Mouse (Mus musculus) kidney, postnatal 0 days (tissue): Measurements from ENCODE around the gene Tm4sf5. TPM values are rescaled to one million over a fixed set of nuclear protein-coding genes. Genes with fewer than 3 reads are reported as not detected.

Source experiments
- ATAC-seq: fragments of 200-750 bp; cut with Nextera tagmentation; replicated peaks from 2 replicates; pipeline ENCODE4 v1.8.0; 2017; ENCODE audit warnings: low read depth, moderate number of reproducible peaks, moderate TSS enrichment, moderate library complexity; ENCODE audit not compliant: low FRiP score
- DNase-seq: peaks from one replicate; pipeline ENCODE4 v3.0.0-alpha.2; 2016; ENCODE audit warnings: low spot score
- H3K27ac ChIP-seq: fragments of 300-500 bp; sonication (generic); 2 replicates; pipeline ENCODE4 v1.5.1; 2014; ENCODE audit warnings: mild to moderate bottlenecking
- H3K27me3 ChIP-seq: fragments of 300-500 bp; sonication (generic); 2 replicates; pipeline ENCODE4 v1.6.1; 2014; ENCODE audit warnings: low read length, mixed read lengths; ENCODE audit not compliant: insufficient read depth
- H3K36me3 ChIP-seq: fragments of 300-500 bp; sonication (generic); 2 replicates; pipeline ENCODE4 v1.6.1; 2014; ENCODE audit warnings: low read length, mixed read lengths; ENCODE audit not compliant: insufficient read depth
- H3K4me1 ChIP-seq: fragments of 300-500 bp; sonication (generic); replicated peaks from 2 replicates; pipeline ENCODE4 v1.6.1; 2014; ENCODE audit warnings: antibody characterized with exemption, low read length, mixed read lengths; ENCODE audit not compliant: insufficient read depth
- H3K4me2 ChIP-seq: fragments of 300-500 bp; sonication (generic); 2 replicates; pipeline ENCODE4 v1.6.1; 2014; ENCODE audit warnings: mild to moderate bottlenecking, low read length, moderate library complexity, mixed read lengths
- H3K4me3 ChIP-seq: fragments of 300-500 bp; sonication (generic); replicated peaks from 2 replicates; pipeline ENCODE4 v1.5.1; 2014; ENCODE audit warnings: low read depth, low read length
- H3K9ac ChIP-seq: fragments of 300-500 bp; sonication (generic); 2 replicates; pipeline ENCODE4 v1.6.1; 2014; ENCODE audit warnings: low read depth, low read length
- H3K9me3 ChIP-seq: fragments of 300-500 bp; sonication (generic); replicated peaks from 2 replicates; pipeline ENCODE4 v1.6.1; 2016; ENCODE audit warnings: low read length, inconsistent platforms, mixed read lengths
- CTCF ChIP-seq: IDR thresholded peaks from 2 replicates; pipeline ENCODE4 v1.5.1; 2016; ENCODE audit warnings: antibody characterized with exemption, low read depth, mild to moderate bottlenecking, moderate library complexity
- WGBS: fragments of 180-500 bp; shearing (Covaris S2); extraction: QIAGEN DNeasy Blood & Tissue Kit; methylation state at CpG from one replicate; pipeline ENCODE4 v1.1.7; 2014; 5-methylcytosine and 5-hydroxymethylcytosine counted together
- polyA plus RNA-seq: library from polyadenylated mRNA; unstranded; fragments of >200 nt; fragmentation: Nextera tagmentation; extraction: Ambion mirVana; gene quantifications from 2 replicates; pipeline ENCODE4 v1.2.1, GENCODE M21; 2015

The Tm4sf5 gene
- polyA plus RNA-seq, 1 experiment from 2014 or later = 1.5 TPM

DNA sequence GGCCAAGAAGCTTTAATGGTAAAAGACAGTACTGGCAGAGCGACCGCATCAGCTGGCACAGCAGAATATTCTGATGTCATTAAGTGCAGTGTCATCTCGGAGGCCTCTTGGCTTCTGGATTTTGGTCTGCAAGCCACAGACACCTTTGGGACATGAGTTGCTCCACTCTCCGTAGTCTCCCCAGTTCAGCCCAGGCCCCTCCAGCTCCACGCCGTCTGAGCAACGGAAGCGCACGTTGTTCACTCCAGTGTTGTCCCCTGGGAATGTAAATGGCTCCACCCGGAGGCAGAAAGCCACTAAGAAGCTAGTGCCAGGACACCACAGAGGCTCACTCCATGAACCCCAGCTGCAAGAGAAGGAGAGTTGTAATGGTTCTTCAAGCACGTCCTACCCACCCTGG, 8.5 kb downstream of the Tm4sf5 start:
- H3K4me2 ChIP-seq = no peak overlapping the region
- no peak for DNase-seq
- ATAC-seq = no peak
- H3K27me3 ChIP-seq = no peaks in the 10 kb centered on the region
- no peak overlapping the region for H3K9ac ChIP-seq
- no peaks in the 10 kb centered on the region for H3K36me3 ChIP-seq
- no peak overlapping the region for H3K27ac ChIP-seq
- 57% methylated on average over 11 of the region's 11 CpGs for WGBS
- H3K9me3 ChIP-seq = no peaks in the 10 kb centered on the region
- no peaks in the 10 kb centered on the region for H3K4me1 ChIP-seq
- TF ChIP-seq CTCF = no peak
- no peak overlapping the region for H3K4me3 ChIP-seq

DNA sequence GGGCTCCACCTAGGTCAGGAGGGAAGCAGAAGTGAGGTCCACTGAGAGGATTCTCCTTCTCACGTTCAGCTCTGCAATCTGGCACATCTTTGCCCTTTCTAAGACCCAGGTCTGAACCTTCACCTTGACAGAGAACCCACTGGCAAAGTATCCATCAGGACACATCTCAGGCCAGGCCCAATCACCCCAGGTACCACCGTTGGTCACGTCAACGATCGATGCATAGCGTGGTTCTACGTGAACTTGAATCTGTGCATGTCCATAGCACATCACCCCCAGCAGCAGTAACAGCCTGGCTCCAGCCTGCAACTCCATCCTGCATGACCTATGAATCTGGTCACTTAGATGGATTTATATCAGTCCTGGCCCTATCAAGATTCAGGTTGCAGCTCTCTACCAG, 9.2 kb downstream of the Tm4sf5 start, which contains the start of gene Vmo1:
Vmo1 (minus strand) TSS at position 329 of the 400 bp plus-strand sequence.
- Histone ChIP-seq H3K9me3 (no peaks in the 10 kb centered on the region), H3K4me2 (no peak within 1 kb of the TSS), H3K27me3 (no peaks in the 10 kb centered on the region), H3K36me3 (no peaks in the 10 kb centered on the region), H3K27ac (no peak within 1 kb of the TSS), H3K9ac (no peak within 1 kb of the TSS), H3K4me3 (no peak within 1 kb of the TSS), H3K4me1 (no peaks in the 10 kb centered on the region)
- DNase-seq (no peak), ATAC-seq (no peak)
- TF ChIP-seq CTCF = no peak
- WGBS = 74% methylated on average over 7 of the region's 7 CpGs

DNA sequence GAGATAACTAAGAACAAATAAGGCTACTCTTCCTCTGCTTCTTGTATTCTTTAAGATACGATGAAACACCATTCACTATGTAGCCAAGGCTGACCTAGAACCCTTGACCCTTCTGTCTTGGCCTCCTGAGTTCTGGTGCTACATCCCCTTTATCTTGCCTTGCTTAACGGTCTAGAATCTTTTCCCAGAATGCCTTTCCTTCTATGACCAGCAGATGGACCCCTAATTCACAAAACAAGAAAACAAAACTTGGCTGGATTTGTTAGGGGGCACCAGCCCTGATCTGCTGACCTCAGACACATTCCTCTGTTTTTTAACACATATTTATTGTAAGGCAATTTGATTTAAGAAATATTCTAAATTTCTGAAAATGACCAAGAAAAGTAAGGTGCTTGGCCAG, 11.3 kb downstream of the Tm4sf5 start:
- DNase-seq (peak; percentile 83), ATAC-seq (no peak)
- H3K4me2 ChIP-seq = no peak overlapping the region
- H3K9ac ChIP-seq = no peak overlapping the region
- no peak overlapping the region for H3K27ac ChIP-seq
- 24% methylated on average over 2 of the region's 2 CpGs for WGBS
- no peaks in the 10 kb centered on the region for H3K27me3 ChIP-seq
- H3K4me3 ChIP-seq = no peak overlapping the region
- no peaks in the 10 kb centered on the region for H3K36me3 ChIP-seq
- no peaks in the 10 kb centered on the region for H3K9me3 ChIP-seq
- TF ChIP-seq CTCF = peak; percentile 90
- no peaks in the 10 kb centered on the region for H3K4me1 ChIP-seq

DNA sequence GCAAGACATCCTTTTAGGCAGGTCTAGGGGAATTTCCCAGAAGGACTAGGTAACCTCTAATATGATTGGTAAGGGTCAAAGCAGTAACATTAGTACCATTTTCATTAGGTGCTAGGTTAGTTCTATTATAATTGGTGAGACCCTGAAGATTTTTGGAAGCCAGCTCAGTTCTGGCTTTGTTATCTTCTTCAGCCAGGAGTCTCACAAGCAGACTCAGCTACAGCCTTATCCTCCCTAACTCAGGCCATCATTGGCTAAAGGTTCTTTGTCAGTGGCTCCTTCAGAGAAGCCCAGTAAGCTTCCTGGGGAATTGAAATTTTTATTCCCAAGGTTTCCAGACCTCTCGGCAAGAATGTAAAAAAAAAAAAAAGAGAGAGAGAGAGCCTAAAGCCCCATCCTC, 13.4 kb downstream of the Tm4sf5 start:
- Histone ChIP-seq H3K36me3 (no peaks in the 10 kb centered on the region), H3K27ac (no peak overlapping the region), H3K9me3 (no peaks in the 10 kb centered on the region), H3K27me3 (no peaks in the 10 kb centered on the region), H3K4me2 (no peak overlapping the region), H3K9ac (no peak overlapping the region), H3K4me3 (no peak overlapping the region), H3K4me1 (no peaks in the 10 kb centered on the region)
- 70% methylated on average over 1 of the region's 1 CpGs for WGBS
- no peak for TF ChIP-seq CTCF
- DNase-seq (no peak), ATAC-seq (no peak)

DNA sequence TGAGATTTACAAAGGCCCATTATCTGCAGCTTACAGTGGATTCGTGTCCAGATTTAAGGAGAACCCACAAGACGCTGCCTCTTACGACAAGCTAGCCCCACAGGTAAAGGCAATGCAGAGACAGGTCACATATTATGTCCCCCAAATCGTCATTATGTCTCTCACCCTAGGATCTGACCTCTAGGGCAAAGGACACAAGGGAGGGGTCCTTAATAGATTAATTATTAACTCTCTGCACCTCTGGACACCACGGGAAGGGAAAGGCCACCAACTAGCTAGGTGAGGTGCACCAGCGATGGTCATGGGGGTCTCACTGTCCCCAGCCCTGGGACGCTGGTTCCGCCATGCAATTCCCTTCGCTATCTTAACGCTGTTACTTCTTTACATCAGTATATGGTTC, 13.9 kb downstream of the Tm4sf5 start, which contains the start of gene Gltpd2:
Gltpd2 (plus strand) TSS at position 274 of the 400 bp plus-strand sequence.
- peak within 1 kb of the TSS; percentile 60 for H3K4me2 ChIP-seq
- TF ChIP-seq CTCF = no peak
- no peaks in the 10 kb centered on the region for H3K9me3 ChIP-seq
- peak within 1 kb of the TSS; percentile 35 for H3K4me3 ChIP-seq
- no peak for ATAC-seq
- no peak for DNase-seq
- H3K27me3 ChIP-seq = no peaks in the 10 kb centered on the region
- peak within 1 kb of the TSS; percentile 60 for H3K9ac ChIP-seq
- peak within 1 kb of the TSS; percentile 83 for H3K27ac ChIP-seq
- no peaks in the 10 kb centered on the region for H3K4me1 ChIP-seq
- 83% methylated on average over 10 of the region's 10 CpGs for WGBS
- H3K36me3 ChIP-seq = no peaks in the 10 kb centered on the region

DNA sequence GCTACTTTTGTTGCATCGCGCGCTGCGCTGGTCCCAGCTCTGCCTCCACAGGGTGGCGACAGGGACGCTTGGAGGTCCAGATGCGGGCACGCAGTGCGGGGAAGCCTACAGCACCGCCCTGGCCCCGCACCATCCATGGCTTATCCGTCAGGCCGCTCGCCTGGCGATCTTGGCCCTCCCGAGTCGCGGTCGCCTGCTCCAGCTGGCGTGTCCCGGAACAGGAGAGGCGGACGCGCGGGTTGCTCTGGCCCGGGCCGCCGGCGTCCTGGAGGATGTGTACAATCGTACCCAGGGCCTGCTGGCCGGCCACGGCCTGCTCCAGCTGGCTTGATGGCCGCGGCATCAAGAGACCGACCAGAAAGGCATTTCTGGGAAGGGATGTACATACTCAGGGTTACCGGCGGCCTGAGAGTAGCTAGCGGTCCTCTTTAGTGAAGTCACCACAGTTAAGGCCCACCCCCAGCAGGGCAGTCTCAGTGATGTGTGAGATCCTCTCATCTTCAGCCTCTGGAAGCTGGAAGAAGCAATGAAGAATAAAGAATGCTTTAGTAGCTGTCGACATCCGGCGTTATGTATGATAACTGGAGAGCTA, 15.2 kb downstream of the Tm4sf5 start:
- DNase-seq (peak; percentile 81), ATAC-seq (peak; percentile 58)
- H3K27ac ChIP-seq = peak overlapping the region; percentile 83
- no peaks in the 10 kb centered on the region for H3K9me3 ChIP-seq
- WGBS = 7% methylated on average over 41 of the region's 41 CpGs
- H3K4me1 ChIP-seq = no peaks in the 10 kb centered on the region
- H3K4me2 ChIP-seq = peak overlapping the region; percentile 60
- H3K36me3 ChIP-seq = no peaks in the 10 kb centered on the region
- TF ChIP-seq CTCF = peak; percentile 42; the same call in 1 of the 2 replicates
- H3K9ac ChIP-seq = peak overlapping the region; percentile 60
- no peaks in the 10 kb centered on the region for H3K27me3 ChIP-seq
- peak overlapping the region; percentile 35 for H3K4me3 ChIP-seq
